Mouse (Mus musculus) embryonic facial prominence, embryonic 15.5 days (tissue): Measurements from ENCODE around the gene 9330161L09Rik. TPM values are rescaled to one million over a fixed set of nuclear protein-coding genes. Genes with fewer than 3 reads are reported as not detected.
"Not testable (repeated sequence)": the region's sequence is repeated elsewhere in the genome, so short reads cannot be mapped to it uniquely, and the experiment has no call there.

ENCODE experiments used
- ATAC-seq: fragments of 200-750 bp; cut with Nextera tagmentation; 2 replicates; pipeline ENCODE4 v1.8.0; 2017; ENCODE audit warnings: low read depth, moderate TSS enrichment; ENCODE audit not compliant: insufficient number of reproducible peaks, low FRiP score, low TSS enrichment
- H3K27ac ChIP-seq: fragments of 300-500 bp; sonication (generic); replicated peaks from 2 replicates; pipeline ENCODE4 v1.5.1; 2015; ENCODE audit warnings: mild to moderate bottlenecking, inconsistent platforms
- H3K27me3 ChIP-seq: fragments of 300-500 bp; sonication (generic); 2 replicates; pipeline ENCODE4 v1.6.1; 2015; ENCODE audit warnings: inconsistent platforms
- H3K36me3 ChIP-seq: fragments of 300-500 bp; sonication (generic); 2 replicates; pipeline ENCODE4 v1.6.1; 2015; ENCODE audit warnings: mild to moderate bottlenecking, inconsistent platforms
- H3K4me1 ChIP-seq: fragments of 300-500 bp; sonication (generic); 2 replicates; pipeline ENCODE4 v1.6.1; 2015; ENCODE audit warnings: inconsistent platforms
- H3K4me2 ChIP-seq: fragments of 300-500 bp; sonication (generic); replicated peaks from 2 replicates; pipeline ENCODE4 v1.6.1; 2015; ENCODE audit warnings: mild to moderate bottlenecking, inconsistent platforms
- H3K4me3 ChIP-seq: fragments of 300-500 bp; sonication (generic); replicated peaks from 2 replicates; pipeline ENCODE4 v1.5.1; 2015; ENCODE audit warnings: mild to moderate bottlenecking, inconsistent platforms
- H3K9ac ChIP-seq: fragments of 300-500 bp; sonication (generic); 2 replicates; pipeline ENCODE4 v1.6.1; 2015; ENCODE audit warnings: inconsistent platforms
- H3K9me3 ChIP-seq: fragments of 300-500 bp; sonication (generic); replicated peaks from 2 replicates; pipeline ENCODE4 v1.6.1; 2016; ENCODE audit warnings: inconsistent platforms
- WGBS: fragments of 180-500 bp; shearing (Covaris S2); methylation state at CpG from one replicate; pipeline ENCODE4 v1.1.7; 2015; 5-methylcytosine and 5-hydroxymethylcytosine counted together
- polyA plus RNA-seq: library from polyadenylated mRNA; unstranded; fragments of >200 nt; fragmentation: Nextera tagmentation; extraction: Ambion mirVana; gene quantifications from 2 replicates; pipeline ENCODE4 v1.2.1, GENCODE M21; 2015

9330161L09Rik gene
- polyA plus RNA-seq = 0.28 and 0.49 TPM in 2 replicates

GRCm38 (mm10) chr12:103407720-103408119 is at the start of gene 9330161L09Rik:
Gene 9330161L09Rik (minus strand): TSS chr12:103407820.
- Histone ChIP-seq H3K27ac (no peak within 1 kb of the TSS), H3K9me3 (no peaks in the 10 kb centered on the region), H3K4me2 (no peak within 1 kb of the TSS), H3K4me1 (no peaks in the 10 kb centered on the region), H3K36me3 (peaks cover 94% of the 10 kb centered on the region), H3K4me3 (no peak within 1 kb of the TSS), H3K27me3 (no peaks in the 10 kb centered on the region), H3K9ac (no peak within 1 kb of the TSS)
- WGBS = 97% methylated on average over 4 of the region's 4 CpGs
- ATAC-seq = no peak

GRCm38 (mm10) chr12:103457140-103457539 is 49.5 kb upstream of the 9330161L09Rik start, which contains the start of gene Ifi27l2b:
Gene Ifi27l2b (minus strand): TSS chr12:103457223.
- H3K36me3 ChIP-seq = no peaks in the 10 kb centered on the region
- H3K9ac ChIP-seq = no peak within 1 kb of the TSS
- no peak for ATAC-seq
- H3K4me1 ChIP-seq = no peaks in the 10 kb centered on the region
- 73% methylated on average over 3 of the region's 3 CpGs for WGBS
- no peak within 1 kb of the TSS for H3K4me3 ChIP-seq
- no peak within 1 kb of the TSS for H3K4me2 ChIP-seq
- H3K9me3 ChIP-seq = no peaks in the 10 kb centered on the region
- no peaks in the 10 kb centered on the region for H3K27me3 ChIP-seq
- no peak within 1 kb of the TSS for H3K27ac ChIP-seq

- WGBS = no CpG with 5 or more reads among the region's 1 CpGs
- not testable (repeated sequence) for H3K9ac ChIP-seq, H3K4me2 ChIP-seq, H3K36me3 ChIP-seq, H3K4me1 ChIP-seq, H3K4me3 ChIP-seq, H3K27me3 ChIP-seq, ATAC-seq, H3K9me3 ChIP-seq, H3K27ac ChIP-seq
Measured at GRCm38 (mm10) chr12:103456727-103457126, 49.1 kb upstream of the 9330161L09Rik start.

- Histone ChIP-seq H3K36me3 (no peaks in the 10 kb centered on the region), H3K4me2 (no peak overlapping the region), H3K9me3 (no peaks in the 10 kb centered on the region), H3K4me1 (no peaks in the 10 kb centered on the region), H3K27me3 (no peaks in the 10 kb centered on the region; the same call in 1 of the 2 replicates), H3K4me3 (no peak overlapping the region), H3K9ac (no peak overlapping the region), H3K27ac (no peak overlapping the region)
- ATAC-seq = no peak
Measured at GRCm38 (mm10) chr12:103453361-103453760, 45.7 kb upstream of the 9330161L09Rik start.

- Histone ChIP-seq H3K9me3 (no peaks in the 10 kb centered on the region), H3K27ac (no peak overlapping the region), H3K27me3 (no peaks in the 10 kb centered on the region; the same call in 1 of the 2 replicates), H3K36me3 (no peaks in the 10 kb centered on the region), H3K4me3 (no peak overlapping the region), H3K4me1 (no peaks in the 10 kb centered on the region), H3K9ac (no peak overlapping the region), H3K4me2 (no peak overlapping the region)
- WGBS = 79% methylated on average over 3 of the region's 3 CpGs
- ATAC-seq = no peak
Measured at GRCm38 (mm10) chr12:103445060-103445459, 37.4 kb upstream of the 9330161L09Rik start.

GRCm38 (mm10) chr12:103444261-103444660 is 36.6 kb upstream of the 9330161L09Rik start:
- WGBS = 32% methylated on average over 6 of the region's 7 CpGs
- H3K27me3 ChIP-seq, H3K9ac ChIP-seq, H3K4me3 ChIP-seq, ATAC-seq, H3K4me1 ChIP-seq, H3K9me3 ChIP-seq, H3K36me3 ChIP-seq, H3K4me2 ChIP-seq, H3K27ac ChIP-seq: not testable (repeated sequence)

- Histone ChIP-seq H3K27me3 (no peaks in the 10 kb centered on the region), H3K9ac (no peak within 1 kb of the TSS), H3K4me1 (no peaks in the 10 kb centered on the region), H3K4me3 (no peak within 1 kb of the TSS), H3K27ac (no peak within 1 kb of the TSS), H3K4me2 (no peak within 1 kb of the TSS), H3K36me3 (no peaks in the 10 kb centered on the region), H3K9me3 (no peaks in the 10 kb centered on the region)
- no peak for ATAC-seq
- WGBS = 31% methylated on average over 3 of the region's 3 CpGs
Measured at GRCm38 (mm10) chr12:103443524-103443923, 35.9 kb upstream of the 9330161L09Rik start, which contains the start of gene Ifi27l2a. Gene Ifi27l2a (minus strand): TSS chr12:103443680.

GRCm38 (mm10) chr12:103437601-103438000 is 30.0 kb upstream of the 9330161L09Rik start:
- Histone ChIP-seq H3K9ac (no peak overlapping the region), H3K4me3 (no peak overlapping the region), H3K27me3 (no peaks in the 10 kb centered on the region), H3K36me3 (no peaks in the 10 kb centered on the region), H3K4me1 (no peaks in the 10 kb centered on the region), H3K9me3 (no peaks in the 10 kb centered on the region), H3K4me2 (no peak overlapping the region), H3K27ac (no peak overlapping the region)
- ATAC-seq = no peak
- 74% methylated on average over 1 of the region's 1 CpGs for WGBS

- ATAC-seq = no peak
- Histone ChIP-seq H3K4me2 (peak overlapping the region; percentile 41; the same call in 1 of the 2 replicates), H3K27ac (no peak overlapping the region)
Measured at GRCm38 (mm10) chr12:103434861-103435260, 27.2 kb upstream of the 9330161L09Rik start.

GRCm38 (mm10) chr12:103433986-103434731 is 26.5 kb upstream of the 9330161L09Rik start, which contains the start of gene Ifi27:
Gene Ifi27 (plus strand): TSS chr12:103434211.
- no peaks in the 10 kb centered on the region for H3K9me3 ChIP-seq
- H3K4me1 ChIP-seq = no peaks in the 10 kb centered on the region
- peak within 1 kb of the TSS; percentile 38 for H3K4me3 ChIP-seq
- WGBS = 43% methylated on average over 8 of the region's 8 CpGs
- no peaks in the 10 kb centered on the region for H3K27me3 ChIP-seq
- no peaks in the 10 kb centered on the region for H3K36me3 ChIP-seq
- 0 out of 2 replicates have a peak within 1 kb of the TSS, but pooled peaks have one; percentile 8 for H3K27ac ChIP-seq
- 0 out of 2 replicates have a peak within 1 kb of the TSS, but pooled peaks have one; percentile 9 for H3K9ac ChIP-seq
- peak within 1 kb of the TSS; percentile 41 for H3K4me2 ChIP-seq
- ATAC-seq = peak; percentile 89

More at GRCm38 (mm10) chr12:103434861-103435260, 27.2 kb upstream of the 9330161L09Rik start:
- H3K9me3 ChIP-seq = no peaks in the 10 kb centered on the region
- no peaks in the 10 kb centered on the region for H3K27me3 ChIP-seq
- no peaks in the 10 kb centered on the region for H3K4me1 ChIP-seq
- H3K9ac ChIP-seq = no peak overlapping the region
- no peaks in the 10 kb centered on the region for H3K36me3 ChIP-seq
- peak overlapping the region; percentile 38 for H3K4me3 ChIP-seq

GRCm38 (mm10) chr12:103433430-103433829 is 25.8 kb upstream of the 9330161L09Rik start:
- ATAC-seq = no peak
- Histone ChIP-seq H3K9me3 (no peaks in the 10 kb centered on the region), H3K4me3 (no peak overlapping the region), H3K27ac (no peak overlapping the region), H3K4me1 (no peaks in the 10 kb centered on the region), H3K27me3 (no peaks in the 10 kb centered on the region), H3K4me2 (no peak overlapping the region), H3K9ac (no peak overlapping the region), H3K36me3 (no peaks in the 10 kb centered on the region)
- 87% methylated on average over 2 of the region's 2 CpGs for WGBS
